Mouse (Mus musculus): Measurements from ENCODE around the gene Mtrr.
"Not testable (repeated sequence)": the region's sequence is repeated elsewhere in the genome, so short reads cannot be mapped to it uniquely, and the experiment has no call there.

DNA sequence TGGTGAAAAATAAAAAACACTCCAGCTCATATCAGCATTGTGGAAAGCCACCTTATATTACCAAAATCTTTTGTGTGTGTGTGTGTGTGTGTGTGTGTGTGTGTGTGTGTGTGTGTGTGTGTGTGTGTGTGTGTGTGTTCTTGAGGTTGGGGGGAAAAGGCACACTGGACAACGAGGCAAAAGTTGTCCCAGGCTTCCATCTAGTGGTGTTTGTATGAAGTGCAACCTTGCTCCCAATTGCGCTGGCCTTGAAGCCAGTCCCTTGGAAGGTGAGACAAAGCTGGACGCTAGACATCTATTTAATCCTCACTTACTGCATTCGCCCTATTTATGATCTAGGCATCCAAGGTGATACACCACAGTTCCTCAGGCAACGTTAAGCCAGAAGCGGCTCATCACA is 28.6 kb downstream of the Mtrr start:
- TF ChIP-seq POLR2A (IDR thresholded peaks at IDR 0.05; ENCODE audit: insufficient read length, low read depth); E2F4 (IDR thresholded peaks at IDR 0.05; ENCODE audit: insufficient read depth); MYOG (IDR thresholded peaks at IDR 0.05; ENCODE audit: control insufficient read depth in 1 of 3, insufficient read depth in 1 of 3, insufficient read length in 2 of 3, low read depth in 2 of 3); USF1 (IDR thresholded peaks at IDR 0.05; ENCODE audit: low read depth); CEBPB (IDR thresholded peaks at IDR 0.05; ENCODE audit: insufficient read depth, poor library complexity, severe bottlenecking): not testable (repeated sequence)
